Mouse (Mus musculus) limb, embryonic 13.5 days (tissue): ENCODE results near the gene Snx27. TPM values are rescaled to one million over a fixed set of nuclear protein-coding genes. Genes with fewer than 3 reads are reported as not detected.
A peak's percentile ranks its signal among the peaks of the same experiment; 100 is the strongest.

ENCODE experiments used
- ATAC-seq: fragments of 200-750 bp; cut with Nextera tagmentation; 2 replicates; pipeline ENCODE4 v1.8.0; 2017; ENCODE audit warnings: low read depth, moderate number of reproducible peaks, moderate TSS enrichment; ENCODE audit not compliant: low FRiP score
- H3K27ac ChIP-seq: fragments of 300-500 bp; sonication (generic); 2 replicates; pipeline ENCODE4 v1.5.1; 2015; ENCODE audit warnings: inconsistent platforms, mild to moderate bottlenecking, moderate library complexity
- H3K27me3 ChIP-seq: fragments of 300-500 bp; sonication (generic); 2 replicates; pipeline ENCODE4 v1.6.1; 2015; ENCODE audit warnings: mild to moderate bottlenecking, inconsistent platforms
- H3K36me3 ChIP-seq: fragments of 300-500 bp; sonication (generic); 2 replicates; pipeline ENCODE4 v1.6.1; 2015; ENCODE audit warnings: inconsistent platforms, mild to moderate bottlenecking, moderate library complexity
- H3K4me1 ChIP-seq: fragments of 300-500 bp; sonication (generic); 2 replicates; pipeline ENCODE4 v1.6.1; 2015; ENCODE audit warnings: inconsistent platforms
- H3K4me2 ChIP-seq: fragments of 300-500 bp; sonication (generic); replicated peaks from 2 replicates; pipeline ENCODE4 v1.6.1; 2015; ENCODE audit warnings: inconsistent platforms, mild to moderate bottlenecking, moderate library complexity
- H3K4me3 ChIP-seq: fragments of 300-500 bp; sonication (generic); 2 replicates; pipeline ENCODE4 v1.5.1; 2015; ENCODE audit warnings: moderate library complexity, mild to moderate bottlenecking, inconsistent platforms
- H3K9ac ChIP-seq: fragments of 300-500 bp; sonication (generic); 2 replicates; pipeline ENCODE4 v1.6.1; 2015; ENCODE audit warnings: mild to moderate bottlenecking, inconsistent platforms
- H3K9me3 ChIP-seq: fragments of 300-500 bp; sonication (generic); 2 replicates; pipeline ENCODE4 v1.6.1; 2016; ENCODE audit warnings: inconsistent platforms
- WGBS: fragments of 180-500 bp; shearing (Covaris S2); methylation state at CpG from one replicate; pipeline ENCODE4 v1.1.7; 2015; 5-methylcytosine and 5-hydroxymethylcytosine counted together
- polyA plus RNA-seq: library from polyadenylated mRNA; unstranded; fragments of >200 nt; fragmentation: Nextera tagmentation; extraction: Ambion mirVana; gene quantifications from 2 replicates; pipeline ENCODE4 v1.2.1, GENCODE M21; 2015

Snx27 gene
- polyA plus RNA-seq, 1 experiment from 2014 or later, result 66.8 TPM

GRCm38 (mm10) chr3:94483790-94484439 lies 98.6 kb downstream of the Snx27 start:
- no peak for ATAC-seq
- WGBS, result 24% methylated on average over 20 of the region's 20 CpGs

GRCm38 (mm10) chr3:94482764-94483385 lies 99.6 kb downstream of the Snx27 start:
- Histone ChIP-seq H3K27me3 (peaks cover 41% of the 10 kb centered on the region), H3K27ac (no peak overlapping the region), H3K4me3 (no peak overlapping the region), H3K36me3 (no peaks in the 10 kb centered on the region), H3K9me3 (no peaks in the 10 kb centered on the region), H3K4me1 (peaks cover 6% of the 10 kb centered on the region), H3K9ac (no peak overlapping the region), H3K4me2 (no peak overlapping the region)
- WGBS, result 91% methylated on average over 17 of the region's 17 CpGs
- no peak for ATAC-seq

More at GRCm38 (mm10) chr3:94483790-94484439, 98.6 kb downstream of the Snx27 start:
- no peaks in the 10 kb centered on the region for H3K36me3 ChIP-seq
- peaks cover 30% of the 10 kb centered on the region for H3K27me3 ChIP-seq
- no peaks in the 10 kb centered on the region for H3K9me3 ChIP-seq
- H3K4me2 ChIP-seq, result no peak overlapping the region
- H3K4me3 ChIP-seq, result no peak overlapping the region
- no peak overlapping the region for H3K27ac ChIP-seq
- no peak overlapping the region for H3K9ac ChIP-seq
- peaks cover 6% of the 10 kb centered on the region for H3K4me1 ChIP-seq

GRCm38 (mm10) chr3:94481429-94481828 lies 101.1 kb downstream of the Snx27 start:
- ATAC-seq, result no peak
- no peaks in the 10 kb centered on the region for H3K9me3 ChIP-seq
- peaks cover 10% of the 10 kb centered on the region for H3K4me1 ChIP-seq
- no peak overlapping the region for H3K9ac ChIP-seq
- no peak overlapping the region for H3K4me3 ChIP-seq
- no peaks in the 10 kb centered on the region for H3K36me3 ChIP-seq
- no peak overlapping the region for H3K4me2 ChIP-seq
- WGBS, result 61% methylated on average over 4 of the region's 4 CpGs
- peaks cover 42% of the 10 kb centered on the region for H3K27me3 ChIP-seq
- H3K27ac ChIP-seq, result no peak overlapping the region

DNA sequence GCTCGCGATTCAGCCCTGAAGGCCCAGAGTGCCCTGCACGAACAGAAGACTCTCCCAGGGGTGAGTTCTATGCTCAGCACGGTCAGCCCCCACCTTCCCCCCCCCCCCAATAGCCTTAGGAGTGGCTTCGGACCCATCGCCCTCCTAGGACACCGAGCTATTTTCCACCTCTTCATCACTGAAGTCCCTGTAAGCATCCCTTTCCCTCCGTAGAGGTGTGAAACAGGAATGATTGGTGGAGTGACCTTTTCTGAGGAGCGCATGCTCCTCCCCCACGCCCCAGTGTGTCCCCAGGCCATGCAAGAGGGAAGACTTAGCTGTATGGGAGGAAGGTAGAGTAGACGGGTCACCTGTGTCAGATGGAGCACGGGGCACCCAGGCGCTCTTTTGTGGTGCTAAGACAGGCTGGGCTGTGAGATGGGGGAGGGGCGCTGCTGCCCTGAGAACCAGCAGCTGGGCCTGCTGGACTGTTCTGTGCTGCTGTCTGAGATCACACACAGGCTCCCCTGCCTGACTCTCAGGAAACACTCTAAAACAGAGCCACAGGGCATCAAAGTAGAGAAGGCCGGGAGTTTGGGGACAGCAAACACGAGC lies 102.1 kb downstream of the Snx27 start, which contains the start of gene Riiad1:
TSS of gene Riiad1 (minus strand) at position 51 of the 594 bp plus-strand sequence.
- H3K4me3 ChIP-seq, result peak within 1 kb of the TSS; percentile 23
- 8% methylated on average over 16 of the region's 16 CpGs for WGBS
- ATAC-seq, result no peak

GRCm38 (mm10) chr3:94479564-94479963 lies 103.0 kb downstream of the Snx27 start:
- peaks cover 10% of the 10 kb centered on the region for H3K4me1 ChIP-seq

More for the DNA sequence above, 102.1 kb downstream of the Snx27 start, which contains the start of gene Riiad1:
- H3K9ac ChIP-seq, result no peak within 1 kb of the TSS
- no peak within 1 kb of the TSS for H3K27ac ChIP-seq
- H3K4me1 ChIP-seq, result peaks cover 10% of the 10 kb centered on the region
- no peaks in the 10 kb centered on the region for H3K36me3 ChIP-seq
- peak within 1 kb of the TSS; percentile 53 for H3K4me2 ChIP-seq
- no peaks in the 10 kb centered on the region for H3K9me3 ChIP-seq
- peaks cover 42% of the 10 kb centered on the region for H3K27me3 ChIP-seq

GRCm38 (mm10) chr3:94478591-94479169 lies 103.8 kb downstream of the Snx27 start:
- Histone ChIP-seq H3K4me2 (no peak overlapping the region), H3K4me1 (0 out of 2 replicates have a peak, but pooled peaks cover 4% of the 10 kb centered on the region), H3K27ac (no peak overlapping the region), H3K9me3 (no peaks in the 10 kb centered on the region), H3K4me3 (no peak overlapping the region), H3K9ac (no peak overlapping the region), H3K36me3 (no peaks in the 10 kb centered on the region), H3K27me3 (peaks cover 42% of the 10 kb centered on the region)
- 0 out of 2 replicates have a peak, but pooled peaks have one; percentile 2 for ATAC-seq
- WGBS, result 12% methylated on average over 9 of the region's 9 CpGs

More at GRCm38 (mm10) chr3:94479564-94479963, 103.0 kb downstream of the Snx27 start:
- ATAC-seq, result no peak
- Histone ChIP-seq H3K9ac (no peak overlapping the region), H3K27me3 (peaks cover 42% of the 10 kb centered on the region), H3K4me2 (peak overlapping the region; percentile 53), H3K4me3 (peak overlapping the region; percentile 23), H3K9me3 (no peaks in the 10 kb centered on the region), H3K27ac (no peak overlapping the region), H3K36me3 (no peaks in the 10 kb centered on the region)
- 6% methylated on average over 11 of the region's 11 CpGs for WGBS

DNA sequence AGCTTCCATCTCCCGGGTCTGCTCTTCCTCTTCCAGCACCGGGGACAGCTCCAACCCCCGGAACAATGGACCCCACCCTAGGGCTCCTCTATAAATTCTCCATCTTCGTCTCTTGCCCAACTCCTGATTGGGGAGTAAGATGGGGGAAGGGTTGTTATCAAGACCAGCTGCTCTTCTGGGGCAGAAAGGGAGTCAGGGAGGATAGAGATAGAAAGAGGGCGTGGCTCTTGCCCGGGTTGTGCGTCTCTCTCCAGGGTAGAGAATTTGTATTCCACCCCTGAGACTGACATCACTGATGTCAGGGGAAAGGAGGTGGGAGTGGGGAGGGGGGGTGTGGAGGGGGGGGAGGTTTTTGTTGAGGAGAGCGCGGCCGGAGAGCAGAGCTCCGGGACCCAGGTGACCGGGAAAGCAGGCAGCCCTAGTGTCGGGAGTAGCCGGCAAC lies 104.5 kb downstream of the Snx27 start, which contains the start of gene Celf3:
TSS of gene Celf3 (plus strand) at position 315 of the 442 bp plus-strand sequence.
- Histone ChIP-seq H3K36me3 (no peaks in the 10 kb centered on the region), H3K9me3 (no peaks in the 10 kb centered on the region), H3K9ac (no peak within 1 kb of the TSS), H3K4me1 (peaks cover 7% of the 10 kb centered on the region), H3K27ac (no peak within 1 kb of the TSS), H3K27me3 (peaks cover 42% of the 10 kb centered on the region), H3K4me2 (peak within 1 kb of the TSS; percentile 27; the same call in 1 of the 2 replicates), H3K4me3 (no peak within 1 kb of the TSS)
- no peak; the same call in 1 of the 2 replicates for ATAC-seq
- 3% methylated on average over 10 of the region's 14 CpGs for WGBS

DNA sequence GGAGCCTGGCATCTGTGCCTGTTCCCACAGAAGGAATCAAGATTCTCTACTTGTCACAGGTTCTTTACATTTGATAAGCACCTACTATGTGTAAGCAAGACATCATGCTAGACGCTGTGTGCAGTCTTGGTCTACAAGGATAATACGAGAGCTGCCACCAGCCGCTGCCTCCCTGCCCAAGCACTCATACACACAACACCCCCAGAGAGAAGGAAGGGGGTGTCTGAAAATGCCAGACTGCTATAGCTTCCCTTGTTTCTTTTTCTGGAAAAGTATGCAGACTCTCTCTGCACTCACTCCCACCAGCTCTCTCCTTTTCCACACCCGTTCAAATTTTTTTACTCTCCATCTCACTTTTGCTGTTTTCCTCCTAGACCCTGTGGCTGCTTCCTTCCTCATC lies 105.1 kb downstream of the Snx27 start:
- Histone ChIP-seq H3K4me3 (no peak overlapping the region), H3K27me3 (peaks cover 42% of the 10 kb centered on the region), H3K4me1 (peaks cover 11% of the 10 kb centered on the region), H3K27ac (no peak overlapping the region), H3K36me3 (no peaks in the 10 kb centered on the region), H3K9ac (no peak overlapping the region), H3K9me3 (no peaks in the 10 kb centered on the region), H3K4me2 (no peak overlapping the region)
- no peak for ATAC-seq
- 63% methylated on average over 4 of the region's 4 CpGs for WGBS

- ATAC-seq, result no peak
Measured at GRCm38 (mm10) chr3:94476301-94477035, 106.0 kb downstream of the Snx27 start.

DNA sequence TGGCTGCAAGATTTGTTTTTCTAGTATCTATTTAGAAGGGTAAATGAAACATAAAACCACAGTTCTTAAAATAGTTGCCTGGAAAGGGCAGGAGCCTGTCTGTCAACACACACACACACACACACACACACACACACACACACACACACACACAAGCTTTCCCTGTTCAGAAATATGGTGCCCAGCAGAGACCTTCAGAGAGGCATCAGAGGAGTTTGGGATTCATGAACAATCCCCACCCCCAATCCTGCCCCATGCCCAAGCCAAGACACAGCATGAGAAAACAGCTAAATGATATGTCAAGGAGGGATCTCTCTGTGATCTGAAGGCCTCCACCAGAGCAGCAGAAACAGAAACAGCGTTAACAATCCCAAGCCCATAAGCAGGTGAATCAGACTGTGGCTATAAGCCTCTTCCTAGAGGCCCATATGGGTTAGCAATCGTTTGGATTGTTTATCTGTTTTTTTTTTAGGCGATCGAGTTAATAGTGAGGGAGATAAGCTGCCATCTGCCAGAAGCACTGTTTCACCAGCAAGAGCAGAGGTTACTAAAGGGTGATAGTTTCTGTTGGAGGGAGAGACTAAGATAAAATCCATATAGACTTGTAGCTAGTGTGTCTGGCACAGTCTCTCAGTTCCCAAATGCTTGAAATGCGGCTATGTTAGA lies 108.8 kb downstream of the Snx27 start:
- 61% methylated on average over 5 of the region's 5 CpGs for WGBS
- Histone ChIP-seq H3K4me3 (no peak overlapping the region), H3K27ac (no peak overlapping the region; the same call in 1 of the 2 replicates), H3K4me1 (peaks cover 17% of the 10 kb centered on the region), H3K9ac (no peak overlapping the region), H3K9me3 (no peaks in the 10 kb centered on the region), H3K36me3 (no peaks in the 10 kb centered on the region), H3K27me3 (peaks cover 9% of the 10 kb centered on the region), H3K4me2 (no peak overlapping the region)
- no peak for ATAC-seq

More at GRCm38 (mm10) chr3:94476301-94477035, 106.0 kb downstream of the Snx27 start:
- Histone ChIP-seq H3K9ac (no peak overlapping the region), H3K27ac (no peak overlapping the region), H3K27me3 (peaks cover 37% of the 10 kb centered on the region), H3K4me3 (no peak overlapping the region), H3K36me3 (no peaks in the 10 kb centered on the region), H3K4me2 (no peak overlapping the region), H3K9me3 (no peaks in the 10 kb centered on the region), H3K4me1 (peaks cover 14% of the 10 kb centered on the region)
- 30% methylated on average over 8 of the region's 8 CpGs for WGBS

- Histone ChIP-seq H3K36me3 (no peaks in the 10 kb centered on the region), H3K27me3 (peaks cover 3% of the 10 kb centered on the region; the same call in 1 of the 2 replicates), H3K27ac (peak overlapping the region; percentile 56; the same call in 1 of the 2 replicates), H3K9ac (no peak overlapping the region), H3K9me3 (no peaks in the 10 kb centered on the region), H3K4me1 (peaks cover 17% of the 10 kb centered on the region), H3K4me2 (peak overlapping the region; percentile 61), H3K4me3 (no peak overlapping the region)
- 0 out of 2 replicates have a peak, but pooled peaks have one; percentile 18 for ATAC-seq
- 44% methylated on average over 10 of the region's 10 CpGs for WGBS
Measured at GRCm38 (mm10) chr3:94473115-94473505, 109.4 kb downstream of the Snx27 start.
